Mouse (Mus musculus) brain, embryonic 14.5 days (tissue): Measurements from ENCODE around the gene Cipc. TPM values are rescaled to one million over a fixed set of nuclear protein-coding genes. Genes with fewer than 3 reads are reported as not detected.

Source experiments
- DNase-seq: peaks from one replicate; pipeline ENCODE4 v3.0.0-alpha.2; 2011; ENCODE audit warnings: low read depth
- CTCF ChIP-seq: fragments of 200-500 bp; IDR thresholded peaks from 2 replicates; pipeline ENCODE4 v1.5.1; 2012; ENCODE audit warnings: inconsistent platforms, mild to moderate bottlenecking, moderate library complexity, borderline replicate concordance; ENCODE audit not compliant: insufficient read depth, insufficient read length; ENCODE audit errors: extremely low read depth
- POLR2A ChIP-seq: fragments of 200-500 bp; IDR thresholded peaks from 2 replicates; pipeline ENCODE4 v1.6.1; 2012; ENCODE audit warnings: mild to moderate bottlenecking, inconsistent platforms, borderline replicate concordance; ENCODE audit not compliant: poor library complexity, insufficient read depth, insufficient read length, severe bottlenecking; ENCODE audit errors: extremely low read depth
- polyA plus RNA-seq: library from polyadenylated mRNA; depleted of rRNA; stranded (reverse); fragments of >200 nt; gene quantifications from 2 replicates; pipeline ENCODE4 v1.2.3, GENCODE M21; 2012

Gene Cipc
- polyA plus RNA-seq, 1 experiment, result 67.3 TPM

DNA sequence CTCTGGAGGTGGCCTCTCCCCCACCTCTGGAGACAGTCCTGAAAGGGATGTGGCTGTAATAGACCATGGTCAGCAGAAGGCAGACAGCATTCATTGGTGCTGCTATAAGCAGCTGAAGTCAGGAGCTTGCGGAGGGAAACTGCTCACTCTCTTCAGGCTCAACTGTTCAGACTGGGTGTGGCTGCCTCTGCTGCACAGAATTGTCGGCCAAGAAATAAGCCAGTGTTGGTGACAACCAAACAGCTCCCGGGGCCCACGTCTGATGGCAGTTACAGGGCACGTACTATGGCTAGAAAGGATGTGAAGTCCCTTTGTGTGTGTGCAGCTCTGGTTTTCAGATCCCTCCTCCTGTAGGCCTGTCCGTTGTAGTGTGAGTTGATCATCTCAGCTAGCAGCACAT lies 32.1 kb upstream of the Cipc start:
- no peak for DNase-seq
- TF ChIP-seq CTCF (no peak), POLR2A (no peak)

DNA sequence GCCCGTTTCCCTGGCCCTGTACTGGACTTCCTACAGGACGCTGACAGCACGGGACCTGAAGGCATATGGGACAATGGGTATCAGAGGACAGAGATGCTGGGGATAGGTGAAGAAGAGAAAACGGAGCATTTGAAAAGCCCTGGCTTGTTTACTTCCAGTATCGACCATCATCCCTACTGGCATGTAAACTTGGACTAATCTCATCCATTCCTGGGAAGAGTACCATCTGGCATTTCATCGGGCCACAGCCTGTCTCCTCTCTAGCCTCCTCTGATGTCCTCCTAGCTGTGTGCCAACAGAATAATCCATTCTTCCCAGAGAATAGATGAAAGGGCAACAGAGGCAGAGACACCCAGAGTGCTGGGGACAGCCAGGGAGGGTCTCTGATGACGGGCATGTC lies 31.2 kb upstream of the Cipc start:
- no peak for DNase-seq

DNA sequence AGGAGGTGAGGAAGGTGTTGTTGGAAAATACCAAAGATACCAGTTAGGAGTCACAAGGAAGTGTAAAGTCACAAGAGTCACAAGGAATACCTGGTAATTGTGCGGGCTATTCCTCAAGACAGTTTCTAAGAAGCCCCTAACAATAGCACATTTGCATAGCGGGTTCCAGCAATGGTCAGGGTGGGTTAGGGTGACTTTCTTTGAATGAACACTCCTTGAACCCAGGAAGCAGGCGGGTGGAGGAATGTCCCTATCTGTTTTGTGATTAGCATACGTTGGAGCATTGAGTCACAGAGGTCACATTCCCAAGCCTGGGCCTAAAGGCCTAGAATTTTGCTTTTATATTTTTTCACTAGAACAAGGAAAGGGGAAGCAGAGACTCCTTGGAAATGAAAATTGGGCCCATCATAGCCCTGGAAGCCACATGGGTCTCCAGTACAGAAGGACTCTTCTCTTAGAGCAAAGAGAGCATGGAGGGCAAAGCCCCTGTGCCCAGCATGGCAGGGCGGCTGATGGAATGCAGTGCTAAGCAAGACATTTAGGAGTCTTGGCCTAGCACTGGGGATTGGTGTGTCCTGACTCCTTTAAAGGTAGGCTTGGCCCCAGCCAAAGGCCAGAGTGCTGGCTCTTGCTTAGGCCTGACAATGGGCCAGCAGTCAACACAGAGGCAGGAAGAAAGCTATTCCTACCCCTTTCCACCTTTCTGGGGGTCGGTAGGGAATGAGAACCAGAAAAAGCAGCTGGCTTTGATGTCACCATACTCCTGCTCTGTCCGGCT lies 29.9 kb upstream of the Cipc start:
- no peak for TF ChIP-seq POLR2A
- no peak for TF ChIP-seq CTCF
- no peak for DNase-seq

More for the DNA sequence above, 31.2 kb upstream of the Cipc start:
- TF ChIP-seq POLR2A, result no peak
- TF ChIP-seq CTCF, result no peak

DNA sequence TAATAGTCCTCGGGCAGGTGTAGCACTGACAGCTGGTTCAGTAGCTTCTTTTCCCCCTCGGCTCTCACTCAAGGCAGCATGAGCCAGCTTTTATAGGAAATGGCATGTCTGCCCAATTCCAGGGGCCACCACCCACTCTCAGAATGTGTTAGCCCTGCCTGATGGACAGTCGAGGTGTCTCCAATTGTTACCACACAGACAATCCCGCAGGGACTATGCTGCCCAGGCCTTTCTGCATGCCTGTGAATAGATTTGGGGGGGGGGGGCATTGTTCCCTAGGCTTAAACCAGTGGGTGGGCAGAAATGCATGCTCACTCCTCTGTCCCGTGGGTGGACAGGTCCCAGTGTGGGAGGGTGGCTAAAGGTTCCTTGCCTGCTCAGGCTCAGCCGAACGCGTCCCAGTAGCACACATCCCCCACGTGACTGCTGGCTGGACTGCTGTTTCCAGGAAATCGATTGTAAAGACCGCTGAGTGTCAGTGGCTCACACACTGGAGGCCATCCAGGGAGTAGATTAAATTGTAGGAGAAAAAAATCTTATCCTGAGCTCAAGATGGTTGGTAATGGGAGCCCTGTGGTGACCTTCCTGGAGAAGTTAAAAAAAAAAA lies 28.4 kb upstream of the Cipc start:
- TF ChIP-seq POLR2A (no peak), CTCF (no peak)
- DNase-seq, result peak; percentile 66

DNA sequence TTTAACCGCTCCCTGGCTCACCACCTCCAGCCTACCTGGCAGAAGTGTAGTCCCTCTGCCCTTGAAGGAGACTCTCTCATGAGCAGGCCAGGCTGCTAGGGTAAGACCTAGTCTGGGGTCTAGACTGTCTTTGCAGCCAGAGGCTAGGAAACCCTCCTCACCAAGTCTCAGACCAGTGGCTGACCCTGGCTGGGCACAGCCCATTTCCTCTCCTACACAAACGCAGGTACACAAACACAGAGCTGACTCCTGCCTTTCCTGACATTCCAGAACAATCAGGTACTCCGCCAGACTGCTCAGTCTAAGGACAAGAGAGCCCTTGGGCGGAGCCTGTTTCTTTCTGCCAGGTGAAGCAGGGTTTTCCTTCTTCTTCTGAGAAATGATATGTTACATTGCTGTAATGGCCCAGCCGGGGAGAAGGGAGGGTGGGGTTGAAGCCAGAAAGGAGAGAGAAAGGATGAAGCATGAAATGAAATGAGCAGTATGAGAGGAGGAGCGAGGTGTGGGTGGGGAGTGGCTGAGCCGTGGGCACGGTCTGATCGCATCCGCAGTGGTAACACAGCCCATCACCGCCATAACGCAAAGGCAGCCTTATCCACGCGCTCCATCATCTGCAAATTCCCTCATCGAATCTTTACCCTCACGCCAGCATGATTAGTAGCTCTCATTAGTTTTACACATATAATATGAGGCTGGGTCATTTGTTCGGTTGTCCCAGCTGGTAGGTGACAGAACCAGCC lies 27.7 kb upstream of the Cipc start:
- peak; percentile 53 for DNase-seq
- no peak for TF ChIP-seq POLR2A
- no peak for TF ChIP-seq CTCF

DNA sequence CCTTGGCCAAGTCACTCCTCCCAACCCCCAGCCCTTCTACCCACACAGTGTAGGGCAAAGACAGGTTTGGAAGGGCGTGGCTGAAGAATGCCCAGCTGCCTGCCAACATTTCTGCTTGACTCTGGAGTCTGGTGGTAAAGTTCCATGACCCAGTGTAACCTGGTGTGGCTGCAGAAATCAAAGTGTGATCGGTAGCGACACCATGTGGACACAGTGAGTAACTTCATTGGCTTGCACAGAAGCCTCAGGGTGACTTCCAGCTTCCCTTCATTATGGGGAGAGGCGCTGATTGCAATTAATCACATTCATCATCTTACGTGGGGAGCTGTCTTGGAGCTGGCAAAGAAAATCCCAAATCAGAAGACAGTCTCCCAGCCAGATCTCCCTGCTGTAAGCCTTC lies 23.0 kb upstream of the Cipc start:
- no peak for TF ChIP-seq POLR2A
- peak; percentile 88 for TF ChIP-seq CTCF
- peak; percentile 92 for DNase-seq

DNA sequence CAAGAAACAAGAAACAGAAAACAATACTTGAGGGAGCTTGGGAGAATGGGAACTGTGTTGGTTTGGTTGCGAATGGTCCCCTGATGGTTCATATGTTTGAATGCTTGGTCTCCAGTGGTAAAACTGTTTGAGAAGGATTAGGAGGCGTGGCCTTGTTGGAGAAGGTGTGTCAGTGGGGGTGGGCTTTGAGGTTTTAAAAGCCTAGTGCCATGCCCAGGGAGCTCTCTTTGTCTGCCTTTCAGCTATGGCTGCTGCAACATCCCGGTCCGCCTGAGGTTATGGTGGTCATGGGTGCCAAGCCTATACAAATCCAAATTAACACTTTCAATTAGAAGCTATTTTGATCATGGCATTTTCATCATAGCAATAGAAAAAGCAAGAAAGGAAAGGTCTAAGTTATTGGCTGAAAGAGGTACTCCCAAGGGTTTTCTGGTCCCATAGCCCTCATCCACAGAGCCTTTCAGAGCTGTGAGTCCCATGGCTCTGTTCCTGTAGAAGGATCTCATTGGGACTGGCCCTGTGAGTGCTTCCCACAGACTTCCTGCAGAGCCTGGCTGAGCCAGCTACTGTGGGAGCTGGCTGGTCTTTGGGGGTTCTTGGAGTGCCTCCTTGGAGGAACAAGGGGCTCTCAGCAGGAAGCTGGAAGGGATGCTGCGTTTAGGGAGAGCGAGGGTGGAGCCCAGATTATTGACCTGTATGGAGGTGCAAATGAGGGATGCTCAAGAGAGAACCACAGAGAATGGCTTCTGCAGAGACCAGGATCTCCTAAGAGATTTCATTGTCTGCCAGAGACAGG lies 15.7 kb upstream of the Cipc start:
- DNase-seq, result no peak

DNA sequence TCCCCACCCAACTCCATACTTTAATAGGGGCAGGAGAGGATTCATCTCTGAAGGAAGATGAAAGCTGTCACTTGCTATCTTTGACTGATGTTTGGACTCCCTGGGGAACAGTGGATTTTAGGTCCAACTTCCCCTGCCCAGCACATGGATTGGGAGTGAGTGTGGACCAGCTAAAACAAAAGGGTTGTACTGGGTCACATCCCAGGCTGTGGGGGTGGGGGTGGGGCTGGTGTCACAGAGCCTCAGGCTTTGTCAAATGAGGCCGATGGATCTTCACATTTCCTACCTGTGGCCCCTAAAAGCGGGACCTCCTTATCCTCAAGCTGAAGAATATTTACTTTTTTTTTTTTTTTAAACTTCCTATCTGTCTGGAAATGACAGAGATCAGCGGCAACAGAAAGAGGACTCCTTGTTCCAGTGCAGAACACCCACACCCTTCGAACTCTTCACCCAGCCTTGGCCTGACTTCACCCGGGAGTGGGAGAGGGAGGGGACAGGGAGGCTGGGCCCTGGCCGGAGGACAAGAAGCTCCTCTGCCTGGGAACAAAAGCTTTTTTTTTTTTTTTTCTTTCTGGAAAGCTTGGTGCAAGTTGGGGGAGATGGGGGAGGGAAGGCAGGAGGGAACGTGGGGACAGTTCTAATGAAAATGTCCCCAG lies 14.8 kb upstream of the Cipc start:
- no peak for TF ChIP-seq CTCF
- TF ChIP-seq POLR2A, result no peak
- peak; percentile 36 for DNase-seq

More for the DNA sequence above, 15.7 kb upstream of the Cipc start:
- TF ChIP-seq CTCF, result no peak
- TF ChIP-seq POLR2A, result no peak

DNA sequence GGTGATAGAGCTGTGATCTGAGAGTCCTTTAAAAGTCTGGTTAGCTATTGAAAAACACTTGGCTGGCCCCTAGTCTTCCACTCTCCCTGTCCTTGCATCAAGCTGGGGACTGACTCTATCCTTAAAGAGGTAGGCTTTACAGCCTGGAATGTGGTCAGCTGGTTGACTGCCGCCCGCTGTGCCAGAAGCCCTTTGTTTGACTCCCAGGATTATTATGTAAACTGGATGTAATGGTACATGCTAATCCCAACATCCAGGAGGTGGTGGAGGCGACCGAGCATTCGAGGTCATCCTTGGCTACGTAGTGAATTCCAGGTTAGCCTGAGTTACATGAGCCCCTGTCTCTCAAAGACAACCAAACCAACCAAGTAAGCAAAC lies 14.3 kb upstream of the Cipc start:
- DNase-seq, result no peak
- TF ChIP-seq CTCF (no peak), POLR2A (no peak)

DNA sequence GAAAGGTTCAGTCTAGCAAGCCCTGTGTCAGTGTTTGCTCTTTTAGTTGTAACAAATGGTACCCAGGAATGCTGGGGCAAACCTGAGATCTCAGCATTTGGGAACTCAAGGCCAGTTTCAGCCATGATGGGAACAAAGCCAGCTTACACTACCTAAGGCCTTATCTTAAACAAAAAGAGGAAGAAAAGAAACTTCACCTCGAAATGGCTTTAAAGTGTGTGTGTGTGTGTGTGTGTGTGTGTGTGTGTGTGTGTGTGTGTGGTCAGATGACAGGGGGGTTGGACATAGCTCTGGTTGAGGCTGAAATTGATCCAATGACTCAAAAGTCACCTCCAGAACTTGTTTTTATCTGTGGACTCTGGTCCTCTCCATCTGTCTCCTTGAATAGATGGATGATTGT lies 12.1 kb upstream of the Cipc start:
- DNase-seq, result no peak
- TF ChIP-seq CTCF (no peak), POLR2A (no peak)
